Mouse (Mus musculus) heart, embryonic 13.5 days (tissue): ENCODE data around the gene Dnah17. TPM values are rescaled to one million over a fixed set of nuclear protein-coding genes. Genes with fewer than 3 reads are reported as not detected.

Source experiments
- ATAC-seq: fragments of 200-750 bp; cut with Nextera tagmentation; 2 replicates; pipeline ENCODE4 v1.8.0; 2017; ENCODE audit warnings: moderate TSS enrichment; ENCODE audit not compliant: insufficient number of reproducible peaks, low FRiP score, low TSS enrichment; ENCODE audit errors: extremely low read depth
- H3K27ac ChIP-seq: fragments of 300-500 bp; sonication (generic); replicated peaks from 2 replicates; pipeline ENCODE4 v1.5.1; 2015; ENCODE audit warnings: moderate library complexity, mild to moderate bottlenecking, inconsistent platforms
- H3K27me3 ChIP-seq: fragments of 300-500 bp; sonication (generic); replicated peaks from 2 replicates; pipeline ENCODE4 v1.6.1; 2015; ENCODE audit warnings: mild to moderate bottlenecking, inconsistent platforms
- H3K36me3 ChIP-seq: fragments of 300-500 bp; sonication (generic); 2 replicates; pipeline ENCODE4 v1.6.1; 2015; ENCODE audit warnings: mild to moderate bottlenecking, inconsistent platforms
- H3K4me1 ChIP-seq: fragments of 300-500 bp; sonication (generic); 2 replicates; pipeline ENCODE4 v1.6.1; 2015; ENCODE audit warnings: inconsistent platforms
- H3K4me2 ChIP-seq: fragments of 300-500 bp; sonication (generic); 2 replicates; pipeline ENCODE4 v1.6.1; 2015; ENCODE audit warnings: inconsistent platforms, mild to moderate bottlenecking, moderate library complexity
- H3K4me3 ChIP-seq: fragments of 300-500 bp; sonication (generic); 2 replicates; pipeline ENCODE4 v1.5.1; 2015; ENCODE audit warnings: moderate library complexity, mild to moderate bottlenecking, inconsistent platforms
- H3K9ac ChIP-seq: fragments of 300-500 bp; sonication (generic); 2 replicates; pipeline ENCODE4 v1.6.1; 2015; ENCODE audit warnings: inconsistent platforms, mild to moderate bottlenecking, moderate library complexity
- H3K9me3 ChIP-seq: fragments of 300-500 bp; sonication (generic); 2 replicates; pipeline ENCODE4 v1.6.1; 2016; ENCODE audit warnings: inconsistent platforms
- WGBS: fragments of 180-500 bp; shearing (Covaris S2); methylation state at CpG from one replicate; pipeline ENCODE4 v1.1.7; 2015; ENCODE audit warnings: mixed read lengths; 5-methylcytosine and 5-hydroxymethylcytosine counted together
- polyA plus RNA-seq: library from polyadenylated mRNA; unstranded; fragments of >200 nt; fragmentation: Nextera tagmentation; extraction: Ambion mirVana; gene quantifications from 2 replicates; pipeline ENCODE4 v1.2.1, GENCODE M21; 2015

The Dnah17 gene
- polyA plus RNA-seq, 1 experiment from 2014 or later: 0.05 TPM

GRCm38 (mm10) chr11:118085176-118085575 is 45.3 kb downstream of the Dnah17 start:
- no peak overlapping the region for H3K4me2 ChIP-seq
- no peak overlapping the region for H3K9ac ChIP-seq
- ATAC-seq: no peak
- H3K9me3 ChIP-seq: 0 out of 2 replicates have a peak, but pooled peaks cover 2% of the 10 kb centered on the region
- no peak overlapping the region for H3K4me3 ChIP-seq
- peaks cover 14% of the 10 kb centered on the region for H3K4me1 ChIP-seq
- WGBS: 23% methylated on average over 4 of the region's 4 CpGs
- peaks cover 19% of the 10 kb centered on the region; the same call in 1 of the 2 replicates for H3K27me3 ChIP-seq
- no peaks in the 10 kb centered on the region for H3K36me3 ChIP-seq
- no peak overlapping the region for H3K27ac ChIP-seq

DNA sequence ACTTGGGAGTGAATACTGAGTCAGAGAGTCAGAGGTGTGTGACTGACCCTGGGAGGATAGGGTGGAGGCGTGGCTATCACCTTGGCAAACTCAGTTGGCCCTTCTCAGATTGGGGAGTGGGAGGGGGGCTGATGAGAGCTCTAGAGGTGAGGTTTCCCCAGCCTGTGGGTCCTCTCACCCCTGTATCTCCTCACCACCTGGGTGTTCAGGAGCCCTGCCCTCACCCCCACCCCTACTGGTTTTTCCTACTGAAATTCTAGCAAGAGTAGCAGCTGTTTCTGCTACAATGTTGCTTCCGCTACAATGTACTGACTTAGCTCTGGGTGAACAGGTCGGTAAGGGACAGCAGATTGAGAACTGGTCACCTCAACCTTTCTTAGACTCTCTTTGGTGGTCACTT is 46.2 kb downstream of the Dnah17 start:
- Histone ChIP-seq H3K4me2 (no peak overlapping the region), H3K4me3 (no peak overlapping the region), H3K9ac (no peak overlapping the region), H3K27ac (no peak overlapping the region), H3K4me1 (peaks cover 14% of the 10 kb centered on the region), H3K27me3 (peaks cover 19% of the 10 kb centered on the region; the same call in 1 of the 2 replicates), H3K36me3 (no peaks in the 10 kb centered on the region), H3K9me3 (no peaks in the 10 kb centered on the region)
- WGBS: 66% methylated on average over 3 of the region's 3 CpGs
- ATAC-seq: no peak

DNA sequence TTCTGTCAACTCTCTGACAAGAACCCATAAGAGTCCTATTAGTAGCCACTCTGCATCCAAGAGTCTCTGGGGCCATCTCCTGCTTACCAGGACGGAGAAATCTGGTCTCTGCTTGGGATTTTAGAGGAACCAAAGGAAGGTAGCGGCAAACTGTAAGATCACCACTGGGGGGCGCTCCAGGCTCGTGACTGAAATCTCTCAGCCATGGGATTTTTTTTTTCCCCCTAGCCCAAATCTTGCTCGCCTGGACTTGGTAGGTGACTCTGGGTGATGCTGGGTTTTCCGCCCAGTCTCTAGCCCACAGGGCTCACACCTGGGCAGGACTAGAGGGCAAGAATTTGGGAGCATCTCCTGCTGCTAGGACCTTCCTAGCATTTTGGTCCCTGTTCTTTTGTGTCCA is 46.6 kb downstream of the Dnah17 start:
- Histone ChIP-seq H3K36me3 (no peaks in the 10 kb centered on the region), H3K4me1 (peaks cover 14% of the 10 kb centered on the region), H3K4me2 (no peak overlapping the region), H3K27me3 (peaks cover 19% of the 10 kb centered on the region; the same call in 1 of the 2 replicates), H3K9ac (no peak overlapping the region), H3K27ac (no peak overlapping the region), H3K4me3 (no peak overlapping the region), H3K9me3 (no peaks in the 10 kb centered on the region)
- 8% methylated on average over 6 of the region's 6 CpGs for WGBS
- ATAC-seq: no peak

DNA sequence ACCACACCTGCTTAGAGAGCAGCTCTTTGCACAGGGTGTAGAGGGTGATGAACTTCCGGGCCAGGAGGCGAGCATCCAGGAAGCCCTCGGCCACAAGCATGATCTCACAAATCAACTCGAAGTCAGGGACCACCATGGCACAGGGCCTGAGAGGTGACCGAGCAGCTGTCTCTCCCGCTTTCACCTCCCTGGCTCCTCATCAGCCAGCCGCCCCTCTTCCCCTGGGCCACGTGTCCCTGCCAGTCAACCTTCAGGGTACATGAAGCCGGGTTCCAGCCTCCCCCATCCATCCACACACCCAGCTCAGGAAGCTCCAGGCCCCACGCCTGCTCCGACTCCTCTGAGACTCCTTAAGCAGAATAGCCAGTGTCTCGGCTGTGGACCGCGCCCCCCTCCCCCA is 48.1 kb downstream of the Dnah17 start:
- Histone ChIP-seq H3K4me2 (no peak overlapping the region), H3K9ac (no peak overlapping the region), H3K4me1 (peaks cover 14% of the 10 kb centered on the region), H3K9me3 (no peaks in the 10 kb centered on the region), H3K4me3 (no peak overlapping the region), H3K27ac (no peak overlapping the region), H3K27me3 (peaks cover 19% of the 10 kb centered on the region; the same call in 1 of the 2 replicates), H3K36me3 (no peaks in the 10 kb centered on the region)
- 78% methylated on average over 14 of the region's 14 CpGs for WGBS
- no peak for ATAC-seq

DNA sequence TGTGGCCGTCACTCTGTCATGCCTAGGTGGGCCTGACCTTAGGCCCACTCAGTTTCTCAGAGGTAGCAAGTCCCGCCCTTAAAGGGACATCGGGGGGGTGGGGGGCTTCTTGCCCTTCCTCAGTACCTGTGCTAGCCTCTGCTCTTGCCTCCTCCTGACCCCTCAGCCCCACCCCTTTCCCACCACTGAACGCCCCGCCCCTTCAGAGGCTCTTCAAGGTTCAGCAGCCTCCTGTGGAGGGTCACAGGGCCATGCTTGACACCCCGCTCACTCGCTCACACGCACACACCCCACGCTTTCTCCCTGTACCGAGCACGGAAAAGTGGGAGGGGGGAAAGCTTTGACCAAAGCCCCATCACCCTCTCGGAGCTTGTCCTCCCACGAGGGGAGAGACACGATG is 50.7 kb downstream of the Dnah17 start:
- H3K36me3 ChIP-seq: no peaks in the 10 kb centered on the region

DNA sequence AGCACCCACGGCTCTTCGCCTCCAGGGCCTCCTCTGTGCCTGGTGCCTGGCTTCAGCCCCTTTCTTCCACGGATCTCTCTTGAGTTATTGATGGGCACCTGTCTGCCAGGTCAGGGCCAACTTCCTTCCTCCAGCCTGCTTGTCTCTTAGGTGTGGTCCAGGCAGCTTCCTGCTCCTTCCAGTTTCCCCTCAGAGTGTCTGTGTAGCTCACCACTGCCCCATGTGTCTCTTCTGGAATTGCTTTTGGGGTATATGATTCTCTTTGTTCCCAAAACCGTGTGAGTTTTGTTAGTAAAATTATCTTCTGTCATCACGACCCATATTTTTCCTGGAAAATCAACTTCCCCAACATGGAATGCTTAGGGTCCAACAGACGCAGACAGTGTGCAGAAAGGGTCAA is 53.5 kb downstream of the Dnah17 start:
- H3K4me2 ChIP-seq: no peak overlapping the region
- no peak overlapping the region for H3K27ac ChIP-seq
- H3K4me3 ChIP-seq: no peak overlapping the region
- no peaks in the 10 kb centered on the region for H3K36me3 ChIP-seq
- H3K4me1 ChIP-seq: peaks cover 3% of the 10 kb centered on the region
- H3K27me3 ChIP-seq: peaks cover 18% of the 10 kb centered on the region
- ATAC-seq: no peak
- no peak overlapping the region for H3K9ac ChIP-seq
- 65% methylated on average over 6 of the region's 6 CpGs for WGBS
- no peaks in the 10 kb centered on the region for H3K9me3 ChIP-seq

More for the DNA sequence above, 50.7 kb downstream of the Dnah17 start:
- H3K9ac ChIP-seq: no peak overlapping the region
- no peaks in the 10 kb centered on the region for H3K9me3 ChIP-seq
- no peak for ATAC-seq
- H3K27me3 ChIP-seq: peaks cover 17% of the 10 kb centered on the region; the same call in 1 of the 2 replicates
- no peak overlapping the region for H3K4me3 ChIP-seq
- H3K4me2 ChIP-seq: no peak overlapping the region
- no peak overlapping the region for H3K27ac ChIP-seq
- WGBS: 75% methylated on average over 14 of the region's 14 CpGs
- peaks cover 6% of the 10 kb centered on the region for H3K4me1 ChIP-seq

GRCm38 (mm10) chr11:118075035-118075522 is 55.4 kb downstream of the Dnah17 start:
- no peak for ATAC-seq
- H3K4me2 ChIP-seq: no peak overlapping the region
- 63% methylated on average over 17 of the region's 17 CpGs for WGBS
- no peak overlapping the region for H3K27ac ChIP-seq
- no peak overlapping the region for H3K9ac ChIP-seq
- H3K4me1 ChIP-seq: peaks cover 13% of the 10 kb centered on the region
- no peaks in the 10 kb centered on the region for H3K9me3 ChIP-seq
- H3K4me3 ChIP-seq: no peak overlapping the region
- peaks cover 18% of the 10 kb centered on the region for H3K27me3 ChIP-seq
- H3K36me3 ChIP-seq: no peaks in the 10 kb centered on the region

DNA sequence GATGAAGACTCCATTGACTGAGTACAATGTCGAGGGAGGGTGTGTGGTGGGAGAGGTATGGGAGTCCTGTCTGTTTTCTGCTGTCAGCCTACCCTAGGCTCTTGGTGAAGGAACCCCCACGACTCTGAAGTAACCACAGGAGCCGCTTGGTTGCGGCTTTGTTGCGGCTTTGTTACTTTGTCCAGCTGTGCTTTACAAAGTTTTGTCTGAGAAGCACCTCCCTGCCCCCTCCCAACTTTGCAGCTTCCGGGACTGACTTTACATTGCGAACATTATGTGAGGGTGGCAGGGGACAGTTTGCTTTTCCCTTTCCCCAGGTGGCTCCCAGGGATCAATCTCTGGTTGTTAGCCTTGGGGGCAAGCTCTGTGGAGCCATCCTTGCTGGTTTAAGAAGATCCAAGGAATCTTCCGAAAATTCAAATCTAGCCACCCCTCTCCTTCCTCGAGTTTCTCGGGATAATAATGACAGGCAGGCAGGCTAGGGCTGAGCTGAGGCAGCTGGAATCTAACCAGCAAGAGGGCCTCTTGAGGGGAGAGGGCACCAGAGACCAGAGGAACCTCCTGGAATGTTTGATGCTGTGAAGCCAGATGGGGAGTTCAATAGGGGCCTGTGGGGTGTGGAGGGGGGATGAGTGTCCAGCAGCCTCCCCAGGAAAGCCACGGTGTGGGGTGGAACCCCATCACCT is 59.1 kb downstream of the Dnah17 start:
- no peak overlapping the region for H3K4me2 ChIP-seq
- no peak overlapping the region for H3K9ac ChIP-seq
- no peak for ATAC-seq
- peaks cover 18% of the 10 kb centered on the region for H3K27me3 ChIP-seq
- WGBS: 56% methylated on average over 11 of the region's 11 CpGs
- H3K9me3 ChIP-seq: no peaks in the 10 kb centered on the region
- no peak overlapping the region for H3K4me3 ChIP-seq
- no peak overlapping the region for H3K27ac ChIP-seq
- no peaks in the 10 kb centered on the region for H3K36me3 ChIP-seq
- H3K4me1 ChIP-seq: peaks cover 13% of the 10 kb centered on the region

- H3K9ac ChIP-seq: no peak overlapping the region
- no peak overlapping the region for H3K27ac ChIP-seq
- H3K4me3 ChIP-seq: no peak overlapping the region
- H3K4me2 ChIP-seq: no peak overlapping the region
- no peak for ATAC-seq
- no peaks in the 10 kb centered on the region for H3K9me3 ChIP-seq
- 74% methylated on average over 16 of the region's 16 CpGs for WGBS
- H3K36me3 ChIP-seq: no peaks in the 10 kb centered on the region
- H3K27me3 ChIP-seq: peaks cover 2% of the 10 kb centered on the region
- peaks cover 13% of the 10 kb centered on the region for H3K4me1 ChIP-seq
Observed at GRCm38 (mm10) chr11:118068812-118069332, 61.6 kb downstream of the Dnah17 start.

DNA sequence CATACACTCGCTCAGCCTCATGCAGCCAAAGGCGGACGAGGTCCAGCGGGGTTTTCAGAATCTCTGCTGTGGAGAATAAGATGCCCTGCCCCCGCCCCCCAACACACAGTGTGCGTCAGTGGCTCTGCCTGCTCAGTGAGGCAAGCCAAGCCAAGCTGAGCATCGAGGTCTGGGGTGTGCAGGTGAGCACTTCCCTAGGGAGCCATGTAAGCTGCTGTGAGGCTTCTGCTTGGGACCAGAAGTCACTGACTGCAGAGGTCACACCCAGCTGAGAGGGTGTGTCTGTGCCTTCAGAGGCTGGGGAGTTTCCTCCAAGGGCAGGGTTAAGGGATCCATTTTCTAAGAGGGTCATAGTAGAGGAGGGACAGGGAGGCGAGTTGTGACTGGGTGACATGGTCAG is 62.8 kb downstream of the Dnah17 start:
- no peaks in the 10 kb centered on the region for H3K9me3 ChIP-seq
- peaks cover 13% of the 10 kb centered on the region for H3K4me1 ChIP-seq
- H3K4me3 ChIP-seq: no peak overlapping the region
- no peak overlapping the region for H3K4me2 ChIP-seq
- H3K9ac ChIP-seq: no peak overlapping the region
- WGBS: 77% methylated on average over 8 of the region's 8 CpGs
- H3K36me3 ChIP-seq: no peaks in the 10 kb centered on the region
- H3K27me3 ChIP-seq: 0 out of 2 replicates have a peak, but pooled peaks cover 3% of the 10 kb centered on the region
- ATAC-seq: no peak
- no peak overlapping the region for H3K27ac ChIP-seq

- H3K4me3 ChIP-seq: no peak overlapping the region
- H3K27me3 ChIP-seq: peaks cover 27% of the 10 kb centered on the region
- no peaks in the 10 kb centered on the region for H3K9me3 ChIP-seq
- ATAC-seq: no peak
- H3K27ac ChIP-seq: no peak overlapping the region
- H3K4me2 ChIP-seq: no peak overlapping the region
- no peaks in the 10 kb centered on the region for H3K4me1 ChIP-seq
- no peaks in the 10 kb centered on the region for H3K36me3 ChIP-seq
- no peak overlapping the region for H3K9ac ChIP-seq
- 73% methylated on average over 14 of the region's 14 CpGs for WGBS
Observed at GRCm38 (mm10) chr11:118060038-118060437, 70.4 kb downstream of the Dnah17 start.

GRCm38 (mm10) chr11:118058872-118059271 is 71.6 kb downstream of the Dnah17 start:
- Histone ChIP-seq H3K9me3 (no peaks in the 10 kb centered on the region), H3K4me2 (no peak overlapping the region), H3K27ac (no peak overlapping the region), H3K36me3 (no peaks in the 10 kb centered on the region), H3K4me1 (no peaks in the 10 kb centered on the region), H3K9ac (no peak overlapping the region), H3K4me3 (no peak overlapping the region), H3K27me3 (peaks cover 33% of the 10 kb centered on the region)
- no peak for ATAC-seq
- WGBS: 53% methylated on average over 10 of the region's 10 CpGs
